Mouse (Mus musculus) midbrain, embryonic 13.5 days (tissue): ENCODE measurements around the gene Slc9b1. TPM values are rescaled to one million over a fixed set of nuclear protein-coding genes. Genes with fewer than 3 reads are reported as not detected.

ENCODE experiments used
- ATAC-seq: fragments of 200-750 bp; cut with Nextera tagmentation; 2 replicates; pipeline ENCODE4 v1.8.0; 2017; ENCODE audit warnings: mild to moderate bottlenecking, moderate TSS enrichment, moderate library complexity
- H3K27ac ChIP-seq: fragments of 300-500 bp; sonication (generic); 2 replicates; pipeline ENCODE4 v1.5.1; 2015; ENCODE audit warnings: inconsistent platforms, mild to moderate bottlenecking, moderate library complexity
- H3K27me3 ChIP-seq: fragments of 300-500 bp; sonication (generic); 2 replicates; pipeline ENCODE4 v1.6.1; 2015; ENCODE audit warnings: mild to moderate bottlenecking, inconsistent platforms
- H3K36me3 ChIP-seq: fragments of 300-500 bp; sonication (generic); 2 replicates; pipeline ENCODE4 v1.6.1; 2015; ENCODE audit warnings: mild to moderate bottlenecking, inconsistent platforms
- H3K4me1 ChIP-seq: fragments of 300-500 bp; sonication (generic); replicated peaks from 2 replicates; pipeline ENCODE4 v1.6.1; 2015; ENCODE audit warnings: inconsistent platforms
- H3K4me2 ChIP-seq: fragments of 300-500 bp; sonication (generic); replicated peaks from 2 replicates; pipeline ENCODE4 v1.6.1; 2015; ENCODE audit warnings: moderate library complexity, mild to moderate bottlenecking, inconsistent platforms
- H3K4me3 ChIP-seq: fragments of 300-500 bp; sonication (generic); replicated peaks from 2 replicates; pipeline ENCODE4 v1.5.1; 2015; ENCODE audit warnings: mild to moderate bottlenecking, inconsistent platforms
- H3K9ac ChIP-seq: fragments of 300-500 bp; sonication (generic); replicated peaks from 2 replicates; pipeline ENCODE4 v1.6.1; 2015; ENCODE audit warnings: mild to moderate bottlenecking, inconsistent platforms
- H3K9me3 ChIP-seq: fragments of 300-500 bp; sonication (generic); 2 replicates; pipeline ENCODE4 v1.6.1; 2016; ENCODE audit warnings: mild to moderate bottlenecking, inconsistent platforms
- WGBS: fragments of 180-500 bp; shearing (Covaris S2); methylation state at CpG from one replicate; pipeline ENCODE4 v1.1.7; 2015; 5-methylcytosine and 5-hydroxymethylcytosine counted together
- polyA plus RNA-seq: library from polyadenylated mRNA; unstranded; fragments of >200 nt; fragmentation: Nextera tagmentation; extraction: Ambion mirVana; gene quantifications from 2 replicates; pipeline ENCODE4 v1.2.1, GENCODE M21; 2015

Slc9b1 gene
- polyA plus RNA-seq, 1 experiment from 2014 or later: 0.17 TPM

DNA sequence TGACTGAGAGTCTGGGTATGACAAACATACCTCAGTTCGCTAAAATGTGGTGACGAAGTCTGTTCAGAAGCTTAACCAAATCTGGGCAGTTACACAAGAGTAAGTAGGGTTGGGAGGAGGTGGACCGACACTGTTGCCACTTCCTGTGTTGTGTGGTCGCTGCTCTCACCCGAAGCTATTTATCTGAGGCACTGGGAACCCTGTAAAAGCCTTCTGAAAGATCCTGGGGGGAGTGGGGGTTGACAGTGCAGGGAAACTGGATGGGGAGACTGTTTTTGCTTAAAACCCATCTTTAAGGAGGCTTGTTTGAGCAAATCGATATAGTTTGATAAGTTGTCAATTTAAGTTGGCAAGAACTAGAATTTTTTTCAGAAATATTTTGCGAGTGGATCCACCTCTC is 92.4 kb downstream of the Slc9b1 start:
- Histone ChIP-seq H3K4me2 (peak overlapping the region; percentile 92), H3K9ac (peak overlapping the region; percentile 88), H3K4me3 (peak overlapping the region; percentile 77), H3K27me3 (no peaks in the 10 kb centered on the region), H3K9me3 (no peaks in the 10 kb centered on the region), H3K27ac (no peak overlapping the region), H3K4me1 (peaks cover 43% of the 10 kb centered on the region), H3K36me3 (0 out of 2 replicates have a peak, but pooled peaks cover 5% of the 10 kb centered on the region)
- WGBS: 24% methylated on average over 7 of the region's 7 CpGs
- ATAC-seq: no peak

DNA sequence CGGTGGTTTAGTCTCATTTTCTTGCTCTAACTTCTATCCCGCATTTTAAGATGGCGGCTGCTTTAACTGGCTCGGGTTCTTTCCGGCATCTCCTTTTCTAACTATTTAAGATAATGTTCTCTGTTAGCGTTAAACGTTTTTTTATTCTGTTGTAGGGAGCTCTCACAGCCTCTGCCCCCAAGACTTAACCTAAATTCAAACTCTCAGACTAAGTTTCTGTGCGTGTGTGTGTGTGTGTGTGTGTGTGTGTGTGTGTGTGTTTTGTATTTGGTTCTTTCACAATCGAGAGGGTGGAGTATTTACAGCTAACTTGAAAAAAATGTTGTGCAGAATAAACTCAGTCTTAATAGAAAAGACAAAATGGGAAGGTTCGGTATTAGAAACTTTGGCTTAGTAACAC is 92.8 kb downstream of the Slc9b1 start:
- H3K36me3 ChIP-seq: 0 out of 2 replicates have a peak, but pooled peaks cover 5% of the 10 kb centered on the region
- H3K4me3 ChIP-seq: peak overlapping the region; percentile 77
- no peaks in the 10 kb centered on the region for H3K27me3 ChIP-seq
- no peak for ATAC-seq
- H3K9ac ChIP-seq: peak overlapping the region; percentile 88
- peaks cover 43% of the 10 kb centered on the region for H3K4me1 ChIP-seq
- H3K9me3 ChIP-seq: no peaks in the 10 kb centered on the region
- no peak overlapping the region for H3K27ac ChIP-seq
- peak overlapping the region; percentile 92 for H3K4me2 ChIP-seq
- 48% methylated on average over 10 of the region's 10 CpGs for WGBS

DNA sequence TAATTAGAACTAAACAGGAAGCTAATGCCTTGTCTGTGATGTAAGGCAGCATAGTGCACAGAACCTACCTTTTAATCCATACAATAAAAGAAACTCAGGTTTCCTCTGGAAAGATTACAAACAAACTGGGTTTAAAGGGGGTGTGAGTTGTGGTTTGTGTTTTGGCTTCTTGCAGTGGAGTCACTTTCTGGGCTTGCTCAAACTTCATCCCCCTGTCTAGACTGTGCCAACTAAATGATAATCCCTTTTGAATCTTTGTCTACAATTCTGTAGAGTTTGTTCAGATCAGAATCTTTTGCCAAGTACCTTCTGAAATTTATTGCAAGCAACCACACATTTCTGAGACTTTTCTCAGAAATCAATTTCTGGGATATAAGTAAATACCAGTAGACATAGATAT is 97.1 kb downstream of the Slc9b1 start:
- ATAC-seq: no peak
- no peaks in the 10 kb centered on the region for H3K27me3 ChIP-seq

More for the DNA sequence above, 97.1 kb downstream of the Slc9b1 start:
- no peak overlapping the region for H3K4me2 ChIP-seq
- no peaks in the 10 kb centered on the region for H3K9me3 ChIP-seq
- H3K36me3 ChIP-seq: 0 out of 2 replicates have a peak, but pooled peaks cover 5% of the 10 kb centered on the region
- H3K9ac ChIP-seq: no peak overlapping the region
- H3K27ac ChIP-seq: no peak overlapping the region
- no peak overlapping the region for H3K4me3 ChIP-seq
- H3K4me1 ChIP-seq: peaks cover 37% of the 10 kb centered on the region

Other genes starting within 250 kb of the Slc9b1 start
- 14.9 TPM in 2 replicates for gene Cenpe, start 135.5 kb upstream of the Slc9b1 start, polyA plus RNA-seq
- gene Bdh2, start 66.8 kb upstream of the Slc9b1 start, polyA plus RNA-seq: 4.3 TPM in 2 replicates
- 0.39 and 1.1 TPM in 2 replicates for gene Slc9b2, start 40.3 kb upstream of the Slc9b1 start, polyA plus RNA-seq
- gene Cisd2, start 75.9 kb downstream of the Slc9b1 start, polyA plus RNA-seq: 78.8 and 80.7 TPM in 2 replicates
- 433 and 444 TPM in 2 replicates for gene Ube2d3, start 90.1 kb downstream of the Slc9b1 start, polyA plus RNA-seq
- 4.6 and 5.0 TPM in 2 replicates for gene Manba, start 137.6 kb downstream of the Slc9b1 start, polyA plus RNA-seq